Mouse (Mus musculus) lung, embryonic 14.5 days (tissue): ENCODE data around the gene Edrf1. TPM values are rescaled to one million over a fixed set of nuclear protein-coding genes. Genes with fewer than 3 reads are reported as not detected.
A peak's percentile ranks its signal among the peaks of the same experiment; 100 is the strongest.
"Not testable (repeated sequence)": the region's sequence is repeated elsewhere in the genome, so short reads cannot be mapped to it uniquely, and the experiment has no call there.

Experiments
- ATAC-seq: fragments of 200-750 bp; cut with Nextera tagmentation; 2 replicates; pipeline ENCODE4 v1.8.0; 2017; ENCODE audit warnings: mild to moderate bottlenecking, moderate TSS enrichment, moderate library complexity; ENCODE audit not compliant: insufficient read depth
- DNase-seq: peaks from one replicate; pipeline ENCODE4 v3.0.0-alpha.2; 2015
- H3K27ac ChIP-seq: fragments of 300-500 bp; sonication (generic); 2 replicates; pipeline ENCODE4 v1.5.1; 2014; ENCODE audit warnings: low read depth, mild to moderate bottlenecking, moderate library complexity
- H3K27me3 ChIP-seq: fragments of 300-500 bp; sonication (generic); 2 replicates; pipeline ENCODE4 v1.6.1; 2014; ENCODE audit warnings: low read length, control low read depth; ENCODE audit not compliant: insufficient read depth
- H3K36me3 ChIP-seq: fragments of 300-500 bp; sonication (generic); 2 replicates; pipeline ENCODE4 v1.6.1; 2014; ENCODE audit warnings: control low read depth; ENCODE audit not compliant: insufficient read depth
- H3K4me1 ChIP-seq: fragments of 300-500 bp; sonication (generic); 2 replicates; pipeline ENCODE4 v1.6.1; 2014; ENCODE audit warnings: antibody characterized with exemption, control low read depth; ENCODE audit not compliant: insufficient read depth
- H3K4me2 ChIP-seq: fragments of 300-500 bp; sonication (generic); 2 replicates; pipeline ENCODE4 v1.6.1; 2014; ENCODE audit warnings: mild to moderate bottlenecking
- H3K4me3 ChIP-seq: fragments of 300-500 bp; sonication (generic); 2 replicates; pipeline ENCODE4 v1.5.1; 2014; ENCODE audit warnings: low read depth, low read length
- H3K9ac ChIP-seq: fragments of 300-500 bp; sonication (generic); 2 replicates; pipeline ENCODE4 v1.6.1; 2014
- H3K9me3 ChIP-seq: fragments of 300-500 bp; sonication (generic); 2 replicates; pipeline ENCODE4 v1.6.1; 2016; ENCODE audit warnings: low read depth, low read length, control low read depth
- CTCF ChIP-seq: IDR thresholded peaks from 2 replicates; pipeline ENCODE4 v1.5.1; 2016; ENCODE audit warnings: antibody characterized with exemption, low read depth
- WGBS: fragments of 180-500 bp; shearing (Covaris S2); extraction: QIAGEN DNeasy Blood & Tissue Kit; methylation state at CpG from one replicate; pipeline ENCODE4 v1.1.7; 2014; 5-methylcytosine and 5-hydroxymethylcytosine counted together
- polyA plus RNA-seq: library from polyadenylated mRNA; unstranded; fragments of >200 nt; fragmentation: Nextera tagmentation; extraction: Ambion mirVana; gene quantifications from 2 replicates; pipeline ENCODE4 v1.2.1, GENCODE M21; 2014

Edrf1 gene
- polyA plus RNA-seq, 1 experiment from 2014 or later: 22.8 TPM

DNA sequence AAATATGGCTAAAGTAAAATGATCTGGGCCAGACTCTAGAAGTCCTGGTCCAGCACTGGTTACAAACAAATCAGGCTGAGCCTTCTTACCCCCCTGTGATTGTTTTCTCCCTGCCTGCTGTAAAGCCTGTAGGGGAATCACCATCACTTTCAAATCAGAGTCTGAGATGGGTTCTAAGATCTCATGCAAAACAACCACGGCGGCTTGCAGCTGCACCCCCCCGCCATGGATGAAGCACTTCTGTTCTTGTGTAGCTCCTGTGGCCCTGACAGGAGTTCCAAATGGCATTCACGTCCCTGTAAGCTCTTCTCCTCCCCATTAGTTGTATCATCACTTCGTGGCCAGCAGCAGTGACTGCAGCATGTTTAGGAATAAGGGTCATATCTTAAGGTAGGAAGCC is 46.3 kb downstream of the Edrf1 start:
- peaks cover 10% of the 10 kb centered on the region; the same call in 1 of the 2 replicates for H3K36me3 ChIP-seq
- H3K4me1 ChIP-seq: no peaks in the 10 kb centered on the region
- H3K27ac ChIP-seq: no peak overlapping the region
- no peak overlapping the region for H3K4me3 ChIP-seq
- no peak for TF ChIP-seq CTCF
- H3K9ac ChIP-seq: no peak overlapping the region
- ATAC-seq (no peak), DNase-seq (no peak)
- 79% methylated on average over 5 of the region's 5 CpGs for WGBS
- no peaks in the 10 kb centered on the region for H3K27me3 ChIP-seq
- no peak overlapping the region for H3K4me2 ChIP-seq
- peaks cover 9% of the 10 kb centered on the region; the same call in 1 of the 2 replicates for H3K9me3 ChIP-seq

DNA sequence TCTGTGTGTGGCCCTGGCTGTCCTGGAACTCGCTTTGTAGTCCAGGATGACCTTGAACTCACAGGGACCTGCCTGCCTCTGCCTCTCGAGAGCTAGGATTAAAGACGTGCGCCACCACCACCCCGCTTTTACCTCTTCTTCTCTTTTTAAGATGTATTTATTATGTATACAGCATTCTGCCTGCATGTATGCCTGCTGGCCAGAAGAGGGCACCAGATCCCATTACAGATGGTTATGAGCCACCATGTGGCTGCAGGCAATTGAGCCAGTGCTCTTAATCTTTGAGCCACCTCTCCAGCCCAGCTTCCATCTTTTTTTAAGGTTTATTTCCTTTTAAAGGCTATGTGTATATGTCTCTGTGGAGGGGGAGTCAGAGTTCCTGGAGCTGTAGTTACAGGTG is 46.8 kb downstream of the Edrf1 start:
- no peaks in the 10 kb centered on the region for H3K4me1 ChIP-seq
- no peak overlapping the region for H3K4me3 ChIP-seq
- no peaks in the 10 kb centered on the region for H3K27me3 ChIP-seq
- peak; percentile 19 for DNase-seq
- peaks cover 9% of the 10 kb centered on the region; the same call in 1 of the 2 replicates for H3K9me3 ChIP-seq
- TF ChIP-seq CTCF: peak; percentile 62
- no peak overlapping the region for H3K4me2 ChIP-seq
- no peak overlapping the region for H3K9ac ChIP-seq
- 78% methylated on average over 5 of the region's 5 CpGs for WGBS
- no peak overlapping the region for H3K27ac ChIP-seq
- no peak for ATAC-seq
- H3K36me3 ChIP-seq: peaks cover 15% of the 10 kb centered on the region

DNA sequence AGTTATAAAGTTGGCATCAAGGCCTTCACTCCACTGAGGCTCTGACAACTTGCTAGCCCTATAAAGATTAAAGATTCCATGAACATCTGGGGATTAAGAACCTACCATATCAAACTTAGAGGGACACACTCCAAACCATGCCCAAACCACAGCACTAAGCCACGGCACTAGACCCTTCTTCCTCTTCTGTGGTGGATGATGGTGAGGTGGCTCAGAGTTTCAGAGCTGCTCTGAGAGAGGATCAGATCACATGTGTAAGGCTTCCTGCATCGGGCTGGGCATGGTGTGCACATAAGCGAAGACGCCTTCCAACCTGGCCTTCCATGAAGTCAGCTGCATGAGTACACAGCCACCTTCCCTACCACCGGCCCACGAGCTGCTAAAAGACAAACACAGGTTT is 47.4 kb downstream of the Edrf1 start:
- Histone ChIP-seq H3K9me3 (peaks cover 9% of the 10 kb centered on the region; the same call in 1 of the 2 replicates), H3K4me2 (no peak overlapping the region), H3K9ac (no peak overlapping the region), H3K4me1 (no peaks in the 10 kb centered on the region), H3K27me3 (no peaks in the 10 kb centered on the region), H3K4me3 (no peak overlapping the region), H3K36me3 (peaks cover 21% of the 10 kb centered on the region), H3K27ac (no peak overlapping the region)
- 93% methylated on average over 6 of the region's 6 CpGs for WGBS
- ATAC-seq (no peak), DNase-seq (no peak)
- TF ChIP-seq CTCF: no peak

DNA sequence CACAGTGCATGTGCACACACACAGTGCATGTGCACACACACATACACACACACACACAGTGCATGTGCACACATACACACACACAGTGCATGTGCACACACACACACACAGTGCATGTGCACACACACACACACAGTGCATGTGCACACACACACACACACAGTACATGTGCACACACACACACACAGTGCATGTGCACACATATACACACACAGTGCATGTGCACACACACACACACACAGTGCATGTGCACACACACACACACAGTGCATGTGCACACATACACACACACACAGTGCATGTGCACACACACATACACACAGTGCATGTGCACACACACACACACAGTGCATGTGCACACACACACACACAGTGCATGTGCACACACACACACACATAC is 48.3 kb downstream of the Edrf1 start:
- not testable (repeated sequence) for H3K4me1 ChIP-seq, DNase-seq, H3K4me2 ChIP-seq, H3K4me3 ChIP-seq, H3K9ac ChIP-seq, H3K27ac ChIP-seq, H3K9me3 ChIP-seq, ATAC-seq, H3K27me3 ChIP-seq
- peaks cover 21% of the 10 kb centered on the region for H3K36me3 ChIP-seq

DNA sequence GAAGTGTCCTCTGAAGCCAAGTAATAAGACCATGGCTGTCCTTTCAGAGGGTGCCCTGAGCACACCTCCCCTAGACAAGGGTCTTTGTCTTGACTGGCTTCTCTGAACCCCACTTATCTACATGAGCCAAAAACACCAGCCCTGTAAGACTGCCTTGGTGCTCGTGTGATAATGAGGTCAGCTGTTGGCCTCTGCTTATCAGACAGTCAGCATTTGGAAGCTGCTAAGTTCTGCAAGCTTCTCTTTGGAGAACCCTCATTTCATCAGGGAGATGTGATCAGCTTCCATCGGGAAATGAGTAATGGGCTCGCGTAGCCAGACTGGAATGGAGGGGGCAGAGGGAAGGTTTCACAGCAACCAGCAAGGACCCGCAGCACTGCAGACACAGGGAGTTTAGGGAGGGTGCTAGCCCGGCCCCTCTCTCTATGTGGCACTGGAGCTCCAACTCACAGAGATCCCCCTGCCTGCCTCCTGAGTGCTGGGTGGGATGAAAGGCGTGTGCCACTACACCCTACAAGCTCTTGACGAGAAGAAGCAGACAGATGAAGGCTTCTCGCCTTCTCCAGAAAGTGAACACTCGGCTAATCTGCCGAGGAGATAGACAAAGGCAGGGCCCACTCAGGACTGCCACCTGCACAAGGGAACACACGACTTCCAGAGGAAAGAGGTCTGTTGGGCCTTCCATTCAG is 60.8 kb downstream of the Edrf1 start:
- Histone ChIP-seq H3K9ac (no peak overlapping the region), H3K27me3 (no peaks in the 10 kb centered on the region), H3K27ac (0 out of 2 replicates have a peak overlapping the region, but pooled peaks have one; percentile 16), H3K4me1 (no peaks in the 10 kb centered on the region), H3K4me2 (peak overlapping the region; percentile 13; the same call in 1 of the 2 replicates), H3K4me3 (no peak overlapping the region), H3K36me3 (peaks cover 14% of the 10 kb centered on the region; the same call in 1 of the 2 replicates), H3K9me3 (no peaks in the 10 kb centered on the region)
- WGBS: 73% methylated on average over 12 of the region's 12 CpGs
- DNase-seq: no peak
- no peak for ATAC-seq
- TF ChIP-seq CTCF: no peak

DNA sequence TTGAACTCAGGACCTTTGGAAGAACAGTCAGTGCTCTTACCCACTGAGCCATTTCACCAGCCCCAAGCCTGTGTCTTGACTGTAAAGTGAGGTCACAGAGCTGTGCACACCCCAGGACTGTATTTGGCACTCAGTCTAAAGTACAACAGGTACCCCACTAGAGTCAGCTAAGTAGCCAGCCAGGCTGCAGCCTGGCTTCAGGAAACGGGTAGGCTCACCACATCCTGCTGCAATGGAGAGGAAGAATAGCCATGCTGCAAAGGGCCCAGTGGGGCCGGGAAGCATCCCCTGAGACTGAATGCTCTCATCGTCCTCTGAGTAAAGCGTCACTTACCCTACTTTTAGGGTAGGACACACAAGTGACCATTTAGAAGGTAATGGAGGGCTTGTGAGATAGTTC is 62.5 kb downstream of the Edrf1 start:
- no peak overlapping the region for H3K9ac ChIP-seq
- H3K27me3 ChIP-seq: no peaks in the 10 kb centered on the region
- WGBS: 82% methylated on average over 4 of the region's 4 CpGs
- no peak overlapping the region for H3K4me2 ChIP-seq
- ATAC-seq (no peak), DNase-seq (no peak)
- no peaks in the 10 kb centered on the region for H3K4me1 ChIP-seq
- peaks cover 14% of the 10 kb centered on the region; the same call in 1 of the 2 replicates for H3K36me3 ChIP-seq
- H3K27ac ChIP-seq: no peak overlapping the region
- TF ChIP-seq CTCF: no peak
- no peaks in the 10 kb centered on the region for H3K9me3 ChIP-seq
- H3K4me3 ChIP-seq: no peak overlapping the region

DNA sequence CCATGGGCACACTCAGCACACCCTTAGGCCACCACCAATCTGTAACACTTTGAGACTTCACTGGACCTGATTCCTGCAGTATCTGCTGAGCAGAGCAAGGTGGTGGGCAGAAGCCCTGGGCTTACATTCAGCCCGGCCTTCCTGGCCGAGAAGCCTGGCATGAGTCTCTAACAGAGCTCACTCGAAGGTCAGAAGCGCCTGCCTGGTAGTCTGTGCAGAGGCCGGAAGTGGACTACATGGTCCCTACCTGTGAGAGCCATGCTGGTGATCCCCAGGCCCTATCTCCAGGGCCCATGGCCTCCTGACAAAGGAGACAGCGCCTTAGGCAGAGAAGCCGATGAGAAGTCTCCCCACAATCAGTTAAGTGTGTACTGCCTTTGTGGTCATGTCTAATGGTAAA is 64.0 kb downstream of the Edrf1 start:
- no peak overlapping the region for H3K4me2 ChIP-seq
- H3K4me3 ChIP-seq: peak overlapping the region; percentile 20; the same call in 1 of the 2 replicates
- H3K9me3 ChIP-seq: no peaks in the 10 kb centered on the region
- no peaks in the 10 kb centered on the region for H3K4me1 ChIP-seq
- ATAC-seq: no peak
- no peaks in the 10 kb centered on the region for H3K27me3 ChIP-seq
- H3K27ac ChIP-seq: no peak overlapping the region
- H3K9ac ChIP-seq: no peak overlapping the region
- H3K36me3 ChIP-seq: peaks cover 14% of the 10 kb centered on the region; the same call in 1 of the 2 replicates
- WGBS: 93% methylated on average over 7 of the region's 7 CpGs
- no peak for TF ChIP-seq CTCF
- DNase-seq: no peak
